Mouse (Mus musculus) adrenal gland, postnatal 25 days (tissue): ENCODE data around the gene Six4. TPM values are rescaled to one million over a fixed set of nuclear protein-coding genes. Genes with fewer than 3 reads are reported as not detected.
"Not testable (repeated sequence)": the region's sequence is repeated elsewhere in the genome, so short reads cannot be mapped to it uniquely, and the experiment has no call there.

Source experiments
- DNase-seq: peaks from one replicate; pipeline ENCODE4 v3.0.0; 2021; ENCODE audit warnings: mixed read lengths
- long read RNA-seq: library from polyadenylated mRNA; stranded (forward); transcript quantifications from one replicate; pipeline ENCODE4 v2.0.0, GENCODE M21; 2021
- total RNA-seq: library from RNA; stranded (reverse); gene quantifications from 2 replicates; pipeline ENCODE4 v1.2.3, GENCODE M21; 2021

The Six4 gene
- 1.2 and 1.3 TPM in 2 replicates for total RNA-seq
- long read RNA-seq = 0 reads

- DNase-seq = peak; percentile 75
These were observed at the start of gene Six4 for GRCm38 (mm10) chr12:73113196-73113595. Gene Six4, minus strand, starts transcription at chr12:73113456.

DNA sequence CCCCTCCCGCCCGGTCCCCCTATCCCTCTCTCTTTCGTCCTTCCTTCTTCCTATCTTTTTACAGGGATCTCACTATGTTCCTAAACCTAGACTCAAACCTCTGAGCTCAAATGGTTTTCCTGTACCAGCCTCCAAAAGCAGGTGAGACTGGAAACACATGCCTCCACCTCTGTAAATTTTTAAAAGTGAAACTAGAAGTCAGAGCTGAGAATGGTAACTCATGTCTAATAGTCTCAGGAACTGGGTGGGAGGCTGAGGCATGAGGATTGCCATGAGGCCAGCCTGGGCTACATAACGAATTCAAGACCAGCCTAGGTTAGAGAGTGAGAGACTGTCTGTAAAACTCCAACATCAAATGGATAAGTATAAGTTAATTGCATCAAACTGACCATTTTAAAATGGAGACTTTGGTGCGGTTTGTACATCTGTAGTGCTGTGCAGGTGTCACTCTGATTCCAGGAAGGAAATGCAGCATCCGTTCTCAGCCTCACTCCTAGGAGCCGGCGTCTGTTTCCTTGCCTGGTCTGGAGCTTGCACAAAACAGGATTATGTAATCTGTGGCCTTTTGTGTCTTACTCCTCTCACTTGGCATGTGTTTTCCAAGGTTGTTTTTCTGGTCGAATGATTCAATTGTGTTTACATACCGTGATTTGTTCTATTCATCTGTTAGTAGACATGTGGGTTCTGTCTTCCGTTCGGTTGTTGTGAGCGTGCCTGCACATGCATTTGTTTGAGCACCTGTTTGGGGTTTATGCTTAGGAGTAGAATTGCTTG is 49.3 kb upstream of the Six4 start:
- DNase-seq = no peak

DNA sequence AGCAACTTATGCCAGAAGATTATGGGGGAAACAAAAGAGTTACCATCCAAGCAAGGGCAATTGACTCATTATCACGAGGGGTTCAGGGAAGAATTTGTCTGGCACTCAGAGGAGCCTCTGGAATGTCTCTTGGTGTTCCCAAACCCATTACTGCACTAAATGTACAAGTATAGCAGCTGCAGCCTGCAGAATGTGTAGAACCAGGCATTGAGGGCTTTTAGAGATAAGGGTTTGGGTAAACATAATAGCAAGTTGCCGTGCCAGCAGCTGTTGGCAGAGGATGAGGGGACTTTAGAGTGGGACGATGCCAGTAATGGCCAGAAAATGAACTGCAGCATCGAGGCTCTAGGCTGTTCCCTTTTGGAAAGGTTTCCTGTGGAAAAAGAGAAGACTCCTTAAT is 47.1 kb upstream of the Six4 start:
- no peak for DNase-seq

GRCm38 (mm10) chr12:73154150-73154549 is 40.9 kb upstream of the Six4 start:
- DNase-seq = no peak

DNA sequence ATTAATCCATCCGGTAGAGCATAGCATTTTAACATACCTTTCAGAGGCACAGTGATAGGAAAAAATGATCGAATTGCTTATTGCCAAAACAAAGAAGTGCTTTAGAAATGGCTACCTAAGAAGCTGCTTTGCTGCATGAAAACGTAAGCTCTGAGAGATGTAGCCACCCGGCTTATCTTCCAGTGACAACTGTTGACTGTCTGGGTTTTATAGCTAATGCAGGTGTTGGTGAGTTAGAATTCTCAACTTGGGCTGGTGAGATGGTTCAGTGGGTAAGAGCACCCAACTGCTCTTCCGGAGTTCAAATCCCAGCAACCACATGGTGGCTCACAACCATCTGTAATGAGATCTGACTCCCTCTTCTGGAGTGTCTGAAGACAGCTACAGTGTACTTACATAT is 37.8 kb upstream of the Six4 start:
- not testable (repeated sequence) for DNase-seq

GRCm38 (mm10) chr12:73147236-73147635 is 34.0 kb upstream of the Six4 start:
- no peak for DNase-seq

GRCm38 (mm10) chr12:73140732-73141131 is 27.5 kb upstream of the Six4 start:
- DNase-seq = no peak

DNA sequence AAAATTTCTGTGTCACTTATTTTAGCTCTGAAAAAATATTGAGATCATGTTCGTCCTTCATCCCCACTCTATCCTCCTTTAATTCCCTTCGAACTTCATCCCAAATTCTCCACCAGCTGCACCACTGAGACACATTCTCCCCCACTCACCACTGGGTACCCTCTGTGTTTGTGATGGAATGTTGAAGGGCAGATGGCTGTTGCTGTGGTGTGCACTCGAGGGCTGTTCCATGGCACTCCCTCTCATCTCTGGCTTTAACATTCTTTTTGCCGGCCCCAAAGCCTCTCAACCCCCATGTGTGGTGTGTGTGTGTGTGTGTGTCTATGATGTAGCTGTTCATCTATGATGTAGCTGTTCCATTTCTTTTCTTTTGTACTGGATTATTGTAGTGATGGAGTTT is 12.0 kb upstream of the Six4 start:
- DNase-seq = no peak

DNA sequence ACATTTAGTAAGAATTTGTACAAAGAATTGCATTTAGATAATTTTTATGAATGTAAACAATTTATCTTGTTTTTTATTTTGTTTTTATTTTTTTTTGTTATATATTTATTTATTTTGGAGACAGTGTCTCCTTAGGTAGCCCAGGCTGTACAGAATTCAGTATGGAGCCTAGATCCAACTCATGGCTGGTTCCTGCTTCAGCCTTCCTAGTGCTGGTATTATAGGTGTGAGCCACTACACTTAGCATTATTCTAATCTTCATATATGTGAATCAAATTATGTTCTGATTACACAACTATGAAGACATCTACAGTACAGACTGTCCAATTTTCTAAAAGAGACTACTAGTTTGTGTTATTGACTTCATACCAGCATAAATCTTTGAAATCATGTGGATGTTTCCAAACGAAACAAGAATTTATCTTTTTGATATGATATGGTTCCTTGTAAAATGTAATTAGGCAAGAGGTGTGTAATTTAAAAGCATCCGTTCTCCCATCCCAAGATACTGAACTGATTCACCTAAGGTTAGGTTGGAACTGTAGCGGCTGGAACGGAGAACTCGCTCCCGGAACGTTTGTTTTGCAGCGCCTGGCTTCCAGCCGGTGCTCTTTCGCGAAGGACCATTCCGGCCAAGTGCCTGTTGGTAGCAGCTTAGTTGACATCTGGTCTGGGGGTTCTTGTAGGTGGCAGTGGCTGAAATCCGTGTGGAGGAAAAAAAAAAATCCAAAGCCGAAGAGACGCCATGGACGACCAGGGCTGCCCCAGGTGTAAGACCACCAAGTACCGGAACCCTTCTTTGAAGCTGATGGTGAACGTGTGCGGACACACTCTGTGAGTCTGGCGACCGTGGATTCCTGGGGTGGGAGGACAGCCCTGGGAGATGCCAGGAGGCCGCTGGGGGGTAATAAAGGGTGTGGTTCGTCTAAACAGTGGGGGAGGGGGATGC is 10.1 kb upstream of the Six4 start, which contains the start of gene Mnat1:
Mnat1 (plus strand) TSS at position 625 of the 949 bp plus-strand sequence.
- DNase-seq = peak; percentile 79

GRCm38 (mm10) chr12:73112326-73113087 is 749 bp downstream of the Six4 start:
- peak; percentile 54 for DNase-seq

GRCm38 (mm10) chr12:73111561-73112325 is 1.5 kb downstream of the Six4 start:
- DNase-seq = peak; percentile 46

- DNase-seq = peak; percentile 51
These were observed 2.7 kb downstream of the Six4 start for GRCm38 (mm10) chr12:73110431-73111111.

DNA sequence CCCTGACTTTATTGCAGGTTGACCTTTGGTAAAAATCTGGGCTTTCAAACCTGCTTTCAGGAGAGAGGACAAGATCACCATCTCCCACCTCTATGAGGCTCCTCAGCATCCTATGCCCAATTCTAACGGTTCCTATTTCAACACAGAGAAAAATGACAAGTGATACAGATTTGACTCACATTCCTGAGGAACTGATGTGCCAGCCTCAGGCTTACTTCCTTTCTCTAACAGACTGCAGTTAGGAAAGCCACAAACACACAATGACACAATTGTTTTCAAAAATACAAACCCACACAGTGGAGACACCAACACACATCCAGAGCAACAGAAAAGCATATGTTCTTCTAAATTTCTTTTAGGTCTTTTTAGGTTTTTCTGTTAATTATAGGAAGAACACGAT is 5.4 kb downstream of the Six4 start:
- DNase-seq = no peak

- DNase-seq = no peak
These were observed 9.5 kb downstream of the Six4 start for GRCm38 (mm10) chr12:73103713-73104112.

GRCm38 (mm10) chr12:73098593-73098992 is 14.7 kb downstream of the Six4 start:
- no peak for DNase-seq

DNA sequence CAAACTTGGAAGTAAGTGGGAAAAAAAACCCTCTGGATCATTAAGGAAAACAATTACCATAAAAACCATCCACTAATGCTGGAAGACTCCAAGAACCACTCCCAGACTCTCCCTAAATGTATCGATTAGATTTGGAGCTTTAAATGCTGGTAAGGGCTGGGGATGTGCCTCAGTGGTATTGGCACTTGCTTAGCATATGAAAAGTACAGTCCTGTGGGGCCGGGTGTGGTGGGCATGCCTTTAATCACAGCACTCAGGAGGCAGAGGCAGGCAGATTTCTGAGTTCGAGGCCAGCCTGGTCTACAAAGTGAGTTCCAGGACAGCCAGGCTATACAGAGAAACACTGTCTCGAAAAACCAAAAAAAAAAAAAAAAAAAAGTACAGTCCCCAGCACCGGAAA is 17.1 kb downstream of the Six4 start:
- not testable (repeated sequence) for DNase-seq

DNA sequence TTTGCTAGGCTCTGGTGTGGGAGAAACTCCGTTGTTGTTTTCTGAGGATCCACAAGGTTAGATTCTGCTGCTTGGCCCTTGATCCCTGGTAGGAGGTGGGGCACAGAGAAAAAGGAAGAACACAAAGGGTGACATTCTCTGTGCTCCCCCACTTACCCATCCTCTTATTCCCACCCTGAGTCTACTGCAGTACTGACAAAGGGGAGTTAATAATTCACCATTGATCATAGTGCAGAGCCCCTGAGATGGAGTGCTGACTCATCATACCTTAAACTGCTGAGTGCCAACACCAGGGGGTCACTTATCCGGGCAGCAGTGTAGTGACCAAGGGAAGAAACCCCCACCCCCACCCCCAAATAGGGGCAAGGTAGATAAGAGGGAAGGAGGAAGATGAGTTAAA is 18.7 kb downstream of the Six4 start:
- DNase-seq = no peak

DNA sequence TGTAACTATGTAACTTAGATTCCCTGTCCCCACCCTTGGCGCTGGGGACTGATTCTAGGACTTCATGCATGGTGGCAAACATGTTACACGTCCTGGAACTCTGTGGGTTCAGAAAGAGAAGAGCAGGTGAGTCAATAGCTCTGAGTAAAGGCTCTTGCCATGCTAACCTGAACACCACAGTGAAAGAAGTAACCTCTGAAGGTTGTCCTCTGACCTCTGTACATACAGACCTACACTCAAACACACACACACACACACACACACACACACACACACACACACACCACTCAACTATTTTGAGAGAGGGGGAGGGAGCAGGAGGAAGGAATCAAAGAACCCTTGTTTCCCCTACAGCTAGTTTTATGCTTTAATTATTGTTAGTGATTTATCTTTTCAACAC is 19.1 kb downstream of the Six4 start:
- no peak for DNase-seq

GRCm38 (mm10) chr12:73090672-73091335 is 22.5 kb downstream of the Six4 start:
- DNase-seq = no peak

- DNase-seq = no peak
These were observed 24.3 kb downstream of the Six4 start for GRCm38 (mm10) chr12:73088911-73089310.
